Mouse (Mus musculus) heart, postnatal 36 days (tissue): ENCODE results near the gene Olfr1013. TPM values are rescaled to one million over a fixed set of nuclear protein-coding genes. Genes with fewer than 3 reads are reported as not detected.
A peak's percentile ranks its signal among the peaks of the same experiment; 100 is the strongest.

Source experiments
- DNase-seq, 2 experiments: peaks; one replicate each; pipeline ENCODE4 v3.0.0; 2021 to 2022
- intact Hi-C: fragments of 180-260 bp; cut with DNase I; formaldehyde crosslinking; loops from one replicate; pipeline ENCODE4 v1.15.1; 2025
- total RNA-seq, 2 experiments: library from RNA; stranded (reverse); gene quantifications; 2 replicates each; pipeline ENCODE4 v1.2.3; 2021

The Olfr1013 gene
- total RNA-seq = not detected

- no peak for DNase-seq
- intact Hi-C loops = no loop called here
Measured at GRCm38 (mm10) chr2:85766798-85767197, at the start of gene Olfr1013. Gene Olfr1013 (plus strand): TSS chr2:85767098.

- intact Hi-C loops = loop anchor here (1.0 to 5.0 kb wide), 2 partner anchors 603 to 739 kb away; no protein-coding TSS in a partner anchor
- DNase-seq = peak in 1 of 2 experiments; percentile 9
Measured at GRCm38 (mm10) chr2:85725793-85726192, 41.1 kb upstream of the Olfr1013 start.

GRCm38 (mm10) chr2:85753822-85754221 lies 13.1 kb upstream of the Olfr1013 start:
- intact Hi-C loops = no loop called here
- DNase-seq = no peak

GRCm38 (mm10) chr2:85762666-85763065 lies 4.2 kb upstream of the Olfr1013 start, which contains the start of gene Olfr1012:
Gene Olfr1012 (minus strand): TSS chr2:85762766.
- intact Hi-C loops = no loop called here
- no peak for DNase-seq

- intact Hi-C loops = no loop called here
- DNase-seq = no peak
Measured at GRCm38 (mm10) chr2:85772413-85772812, 5.5 kb downstream of the Olfr1013 start, which contains the start of gene Olfr1014. Gene Olfr1014 (plus strand): TSS chr2:85772713.

- intact Hi-C loops = no loop called here
- no peak for DNase-seq
Measured at GRCm38 (mm10) chr2:85781717-85782116, 14.8 kb downstream of the Olfr1013 start, which contains the start of gene Olfr1015. Gene Olfr1015 (plus strand): TSS chr2:85782017.

GRCm38 (mm10) chr2:85792331-85792730 lies 25.4 kb downstream of the Olfr1013 start:
- DNase-seq = no peak
- intact Hi-C loops = no loop called here

- intact Hi-C loops = no loop called here
- DNase-seq = no peak
Measured at GRCm38 (mm10) chr2:85802444-85802843, 35.5 kb downstream of the Olfr1013 start, which contains the start of gene Olfr1016. Gene Olfr1016 (minus strand): TSS chr2:85802544.

- no peak for DNase-seq
- intact Hi-C loops = no loop called here
Measured at GRCm38 (mm10) chr2:85804501-85804900, 37.6 kb downstream of the Olfr1013 start.

GRCm38 (mm10) chr2:85818179-85818578 lies 51.3 kb downstream of the Olfr1013 start, which contains the start of gene Olfr1018:
Gene Olfr1018 (plus strand): TSS chr2:85818479.
- no peak for DNase-seq
- intact Hi-C loops = no loop called here

Other genes starting within 250 kb of the Olfr1013 start
- not detected for gene 4833423E24Rik, start 248.1 kb upstream of the Olfr1013 start, total RNA-seq
- not detected for gene Olfr996, start 187.9 kb upstream of the Olfr1013 start, total RNA-seq
- gene Olfr998, start 178.2 kb upstream of the Olfr1013 start, total RNA-seq = not detected
- not detected for gene Olfr1000, start 155.2 kb upstream of the Olfr1013 start, total RNA-seq
- gene Olfr1002, start 116.4 kb upstream of the Olfr1013 start, total RNA-seq = not detected
- gene Olfr154, start 102.6 kb upstream of the Olfr1013 start, total RNA-seq = not detected
- not detected for gene Olfr1006, start 88.3 kb upstream of the Olfr1013 start, total RNA-seq
- gene Olfr1008, start 77.7 kb upstream of the Olfr1013 start, total RNA-seq = not detected
- gene Olfr1009, start 51.7 kb upstream of the Olfr1013 start, total RNA-seq = not detected
- gene Olfr1012, start 4.3 kb upstream of the Olfr1013 start, total RNA-seq = not detected
- not detected for gene Olfr1014, start 5.6 kb downstream of the Olfr1013 start, total RNA-seq
- not detected for gene Olfr1015, start 14.9 kb downstream of the Olfr1013 start, total RNA-seq
- gene Olfr1016, start 35.4 kb downstream of the Olfr1013 start, total RNA-seq = not detected
- gene Olfr1018, start 51.4 kb downstream of the Olfr1013 start, total RNA-seq = not detected
- not detected for gene Olfr1019, start 78.4 kb downstream of the Olfr1013 start, total RNA-seq
- gene Olfr1020, start 79.9 kb downstream of the Olfr1013 start, total RNA-seq = not detected
- gene Olfr1022, start 101.5 kb downstream of the Olfr1013 start, total RNA-seq = not detected
- gene Olfr1023, start 118.5 kb downstream of the Olfr1013 start, total RNA-seq = not detected
- gene Olfr1024, start 138.0 kb downstream of the Olfr1013 start, total RNA-seq = not detected
- not detected for gene Olfr1025-ps1, start 148.1 kb downstream of the Olfr1013 start, total RNA-seq
- not detected for gene Olfr1026, start 154.5 kb downstream of the Olfr1013 start, total RNA-seq
- gene Olfr1028, start 183.3 kb downstream of the Olfr1013 start, total RNA-seq = not detected
- gene Olfr1029, start 206.8 kb downstream of the Olfr1013 start, total RNA-seq = not detected
- gene Olfr1030, start 212.2 kb downstream of the Olfr1013 start, total RNA-seq = not detected
- not detected for gene Olfr1031, start 223.2 kb downstream of the Olfr1013 start, total RNA-seq
- gene Olfr1032, start 238.4 kb downstream of the Olfr1013 start, total RNA-seq = not detected